Mouse (Mus musculus) intestine, embryonic 16.5 days (tissue): Measurements from ENCODE around the gene Fbxo39. TPM values are rescaled to one million over a fixed set of nuclear protein-coding genes. Genes with fewer than 3 reads are reported as not detected.
A peak's percentile ranks its signal among the peaks of the same experiment; 100 is the strongest.

Experiments
- ATAC-seq: fragments of 200-750 bp; cut with Nextera tagmentation; 2 replicates; pipeline ENCODE4 v1.8.0; 2017; ENCODE audit warnings: moderate TSS enrichment, moderate library complexity
- H3K27ac ChIP-seq: fragments of 300-500 bp; sonication (generic); 2 replicates; pipeline ENCODE4 v1.5.1; 2014; ENCODE audit warnings: mild to moderate bottlenecking, low read length
- H3K27me3 ChIP-seq: fragments of 300-500 bp; sonication (generic); replicated peaks from 2 replicates; pipeline ENCODE4 v1.6.1; 2014; ENCODE audit warnings: low read length, control low read depth, mixed read lengths; ENCODE audit not compliant: control insufficient read depth, insufficient read depth
- H3K36me3 ChIP-seq: fragments of 300-500 bp; sonication (generic); 2 replicates; pipeline ENCODE4 v1.6.1; 2014; ENCODE audit warnings: low read length, control low read depth; ENCODE audit not compliant: control insufficient read depth, insufficient read depth
- H3K4me1 ChIP-seq: fragments of 300-500 bp; sonication (generic); 2 replicates; pipeline ENCODE4 v1.6.1; 2014; ENCODE audit warnings: low read length, control low read depth, mixed read lengths; ENCODE audit not compliant: control insufficient read depth, insufficient read depth
- H3K4me2 ChIP-seq: fragments of 300-500 bp; sonication (generic); 2 replicates; pipeline ENCODE4 v1.6.1; 2014; ENCODE audit warnings: low read depth, low read length, control low read depth
- H3K4me3 ChIP-seq: fragments of 300-500 bp; sonication (generic); 2 replicates; pipeline ENCODE4 v1.5.1; 2014; ENCODE audit warnings: mild to moderate bottlenecking, low read length
- H3K9ac ChIP-seq: fragments of 300-500 bp; sonication (generic); 2 replicates; pipeline ENCODE4 v1.6.1; 2014; ENCODE audit warnings: low read depth, low read length
- H3K9me3 ChIP-seq: fragments of 300-500 bp; sonication (generic); 2 replicates; pipeline ENCODE4 v1.6.1; 2016; ENCODE audit warnings: low read length, control low read depth; ENCODE audit not compliant: control insufficient read depth
- WGBS: fragments of 180-500 bp; shearing (Covaris S2); extraction: QIAGEN DNeasy Blood & Tissue Kit; methylation state at CpG from one replicate; pipeline ENCODE4 v1.1.7; 2014; 5-methylcytosine and 5-hydroxymethylcytosine counted together
- polyA plus RNA-seq: library from polyadenylated mRNA; unstranded; fragments of >200 nt; fragmentation: Nextera tagmentation; extraction: Ambion mirVana; gene quantifications from 2 replicates; pipeline ENCODE4 v1.2.1, GENCODE M21; 2015

The Fbxo39 gene
- polyA plus RNA-seq, 1 experiment from 2014 or later, result not detected

- H3K9me3 ChIP-seq, result no peaks in the 10 kb centered on the region
- no peaks in the 10 kb centered on the region for H3K27me3 ChIP-seq
- H3K27ac ChIP-seq, result no peak overlapping the region
- H3K4me3 ChIP-seq, result no peak overlapping the region
- peaks cover 8% of the 10 kb centered on the region for H3K4me1 ChIP-seq
- H3K4me2 ChIP-seq, result no peak overlapping the region
- WGBS, result 81% methylated on average over 3 of the region's 3 CpGs
- no peak overlapping the region for H3K9ac ChIP-seq
- ATAC-seq, result no peak
- no peaks in the 10 kb centered on the region for H3K36me3 ChIP-seq
These were observed 38.9 kb downstream of the Fbxo39 start for GRCm38 (mm10) chr11:72353186-72353585.

- Histone ChIP-seq H3K36me3 (no peaks in the 10 kb centered on the region), H3K4me3 (peak overlapping the region; percentile 17; the same call in 1 of the 2 replicates), H3K9me3 (no peaks in the 10 kb centered on the region), H3K9ac (no peak overlapping the region), H3K27ac (no peak overlapping the region), H3K27me3 (no peaks in the 10 kb centered on the region), H3K4me2 (peak overlapping the region; percentile 45), H3K4me1 (no peaks in the 10 kb centered on the region)
- 22% methylated on average over 20 of the region's 20 CpGs for WGBS
- ATAC-seq, result peak; percentile 52; the same call in 1 of the 2 replicates
These were observed 40.9 kb downstream of the Fbxo39 start for GRCm38 (mm10) chr11:72354971-72355728.

GRCm38 (mm10) chr11:72361385-72362346, 47.4 kb downstream of the Fbxo39 start:
- H3K9me3 ChIP-seq, result no peaks in the 10 kb centered on the region
- peak; percentile 84 for ATAC-seq
- H3K36me3 ChIP-seq, result no peaks in the 10 kb centered on the region
- peak overlapping the region; percentile 62 for H3K9ac ChIP-seq
- peak overlapping the region; percentile 86 for H3K4me2 ChIP-seq
- H3K27me3 ChIP-seq, result no peaks in the 10 kb centered on the region
- H3K4me1 ChIP-seq, result 0 out of 2 replicates have a peak, but pooled peaks cover 3% of the 10 kb centered on the region
- no peak overlapping the region for H3K27ac ChIP-seq
- WGBS, result 8% methylated on average over 42 of the region's 42 CpGs
- peak overlapping the region; percentile 51 for H3K4me3 ChIP-seq

- peak within 1 kb of the TSS; percentile 86 for H3K4me2 ChIP-seq
- H3K4me1 ChIP-seq, result 0 out of 2 replicates have a peak, but pooled peaks cover 3% of the 10 kb centered on the region
- 28% methylated on average over 10 of the region's 10 CpGs for WGBS
- H3K27ac ChIP-seq, result no peak within 1 kb of the TSS
- peak within 1 kb of the TSS; percentile 51 for H3K4me3 ChIP-seq
- H3K36me3 ChIP-seq, result no peaks in the 10 kb centered on the region
- H3K27me3 ChIP-seq, result no peaks in the 10 kb centered on the region
- peak within 1 kb of the TSS; percentile 62 for H3K9ac ChIP-seq
- H3K9me3 ChIP-seq, result no peaks in the 10 kb centered on the region
- ATAC-seq, result no peak
These were observed 48.1 kb downstream of the Fbxo39 start, which contains the start of gene Tekt1 for GRCm38 (mm10) chr11:72362347-72362741. TSS of gene Tekt1 (minus strand) at chr11:72362442.

- Histone ChIP-seq H3K36me3 (no peaks in the 10 kb centered on the region), H3K9ac (no peak overlapping the region), H3K27me3 (no peaks in the 10 kb centered on the region), H3K9me3 (no peaks in the 10 kb centered on the region), H3K27ac (no peak overlapping the region), H3K4me2 (no peak overlapping the region), H3K4me1 (0 out of 2 replicates have a peak, but pooled peaks cover 3% of the 10 kb centered on the region), H3K4me3 (no peak overlapping the region)
- 71% methylated on average over 8 of the region's 8 CpGs for WGBS
- ATAC-seq, result no peak
These were observed 49.4 kb downstream of the Fbxo39 start for GRCm38 (mm10) chr11:72363523-72364240.

GRCm38 (mm10) chr11:72364526-72364925, 50.3 kb downstream of the Fbxo39 start:
- no peak overlapping the region for H3K4me2 ChIP-seq
- no peaks in the 10 kb centered on the region for H3K9me3 ChIP-seq
- 0 out of 2 replicates have a peak, but pooled peaks cover 3% of the 10 kb centered on the region for H3K4me1 ChIP-seq
- H3K36me3 ChIP-seq, result no peaks in the 10 kb centered on the region
- 92% methylated on average over 5 of the region's 5 CpGs for WGBS
- no peaks in the 10 kb centered on the region for H3K27me3 ChIP-seq
- no peak overlapping the region for H3K9ac ChIP-seq
- no peak overlapping the region for H3K4me3 ChIP-seq
- no peak overlapping the region for H3K27ac ChIP-seq
- no peak for ATAC-seq

GRCm38 (mm10) chr11:72366126-72366525, 51.9 kb downstream of the Fbxo39 start:
- Histone ChIP-seq H3K36me3 (no peaks in the 10 kb centered on the region), H3K27me3 (no peaks in the 10 kb centered on the region), H3K27ac (no peak overlapping the region), H3K4me1 (peaks cover 6% of the 10 kb centered on the region; the same call in 1 of the 2 replicates), H3K4me2 (no peak overlapping the region), H3K9ac (no peak overlapping the region), H3K4me3 (no peak overlapping the region), H3K9me3 (no peaks in the 10 kb centered on the region)
- 65% methylated on average over 9 of the region's 9 CpGs for WGBS
- ATAC-seq, result no peak

- Histone ChIP-seq H3K36me3 (no peaks in the 10 kb centered on the region), H3K27me3 (no peaks in the 10 kb centered on the region), H3K9me3 (no peaks in the 10 kb centered on the region), H3K27ac (no peak overlapping the region), H3K4me2 (no peak overlapping the region), H3K4me3 (no peak overlapping the region), H3K4me1 (peaks cover 3% of the 10 kb centered on the region; the same call in 1 of the 2 replicates), H3K9ac (no peak overlapping the region)
- no peak for ATAC-seq
- WGBS, result 64% methylated on average over 11 of the region's 11 CpGs
These were observed 53.9 kb downstream of the Fbxo39 start for GRCm38 (mm10) chr11:72367934-72368674.
